Mouse (Mus musculus) kidney, adult 2 months (tissue): ENCODE measurements around the gene Hist1h2ad. TPM values are rescaled to one million over a fixed set of nuclear protein-coding genes. Genes with fewer than 3 reads are reported as not detected.

Source experiments
- DNase-seq: peaks from one replicate; pipeline ENCODE4 v3.0.0; 2021
- H3K27ac ChIP-seq: fragments of 200-500 bp; 2 replicates; pipeline ENCODE4 v1.5.1; 2012; ENCODE audit warnings: low read depth, low read length, control low read depth, inconsistent platforms; ENCODE audit not compliant: insufficient read depth
- H3K27me3 ChIP-seq: fragments of 200-500 bp; replicated peaks from 2 replicates; pipeline ENCODE4 v1.6.1; 2012; ENCODE audit warnings: mild to moderate bottlenecking, moderate library complexity, low read length, inconsistent platforms; ENCODE audit not compliant: control insufficient read depth, insufficient read depth
- H3K36me3 ChIP-seq: fragments of 200-500 bp; 2 replicates; pipeline ENCODE4 v1.6.1; 2012; ENCODE audit warnings: mild to moderate bottlenecking, moderate library complexity, low read length, inconsistent platforms; ENCODE audit not compliant: control insufficient read depth, insufficient read depth
- H3K4me1 ChIP-seq: fragments of 200-500 bp; 2 replicates; pipeline ENCODE4 v1.6.1; 2011; ENCODE audit warnings: low read length; ENCODE audit not compliant: control insufficient read depth, insufficient read depth
- H3K4me3 ChIP-seq: fragments of 200-500 bp; 2 replicates; pipeline ENCODE4 v1.5.1; 2011; ENCODE audit warnings: mild to moderate bottlenecking, low read depth, low read length, control low read depth; ENCODE audit not compliant: insufficient read depth
- CTCF ChIP-seq: fragments of 200-500 bp; conservative IDR thresholded peaks from 2 replicates; pipeline ENCODE4 v1.5.1; 2011; ENCODE audit warnings: low read depth, mild to moderate bottlenecking, control low read depth, low read length, moderate library complexity, mixed read lengths; ENCODE audit not compliant: insufficient read depth, insufficient read length
- POLR2A ChIP-seq: fragments of 200-500 bp; IDR thresholded peaks from one replicate; pipeline ENCODE4 v1.6.1; 2011; ENCODE audit warnings: low read depth, low read length, control low read depth
- WGBS: fragments of 180-500 bp; shearing (Covaris S2); methylation state at CpG from one replicate; pipeline ENCODE4 v1.1.7; 2018; 5-methylcytosine and 5-hydroxymethylcytosine counted together
- polyA plus RNA-seq: library from polyadenylated mRNA; depleted of rRNA; stranded (reverse); fragments of >200 nt; gene quantifications from 2 replicates; pipeline ENCODE4 v1.2.3, GENCODE M21; 2012

The Hist1h2ad gene
- polyA plus RNA-seq, 1 experiment: not detected

DNA sequence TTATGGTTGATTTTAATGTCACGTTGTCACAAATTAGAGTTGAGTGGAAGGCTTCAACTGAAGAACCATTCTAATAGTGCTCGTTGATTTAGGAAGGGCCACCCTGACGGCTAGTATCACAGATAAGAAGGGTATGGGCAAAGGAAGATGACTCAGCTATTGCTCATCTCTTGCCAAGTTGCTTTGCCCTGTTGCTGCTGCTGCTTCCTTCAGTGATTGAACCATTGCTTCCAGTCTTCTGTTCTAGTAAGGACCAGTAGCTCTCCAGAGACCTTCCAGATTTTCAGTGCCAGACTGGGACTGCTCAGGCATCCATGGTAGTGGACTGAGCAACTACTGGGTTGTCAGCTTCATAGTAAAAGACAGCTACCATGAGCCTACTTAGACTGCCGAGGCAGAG is 35.0 kb downstream of the Hist1h2ad start:
- no peak for DNase-seq
- TF ChIP-seq CTCF: no peak
- no peak for TF ChIP-seq POLR2A
- 80% methylated on average over 4 of the region's 4 CpGs for WGBS
- Histone ChIP-seq H3K4me3 (no peak overlapping the region), H3K27me3 (no peaks in the 10 kb centered on the region), H3K36me3 (no peaks in the 10 kb centered on the region), H3K4me1 (no peaks in the 10 kb centered on the region), H3K27ac (no peak overlapping the region)

DNA sequence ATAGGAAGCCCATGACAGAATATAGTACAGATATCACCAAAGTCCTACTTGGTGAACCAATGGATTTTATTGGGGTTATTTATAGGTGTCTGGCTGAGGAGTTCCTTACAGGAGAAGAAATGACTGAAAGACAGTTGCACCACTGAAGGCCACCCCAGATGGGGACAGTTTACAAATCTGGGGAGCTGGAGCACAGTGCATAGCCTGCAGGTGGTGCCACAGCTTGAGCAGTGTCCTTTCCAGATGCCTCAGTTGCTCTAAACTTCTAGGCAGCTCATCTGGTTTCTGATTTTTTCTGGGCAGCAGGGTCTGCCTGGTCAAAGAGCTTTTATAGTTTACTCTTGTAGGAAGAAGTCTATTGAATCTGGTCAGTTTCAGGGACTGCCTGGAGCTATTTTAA is 35.7 kb downstream of the Hist1h2ad start:
- DNase-seq: no peak
- H3K27me3 ChIP-seq: no peaks in the 10 kb centered on the region
- no peaks in the 10 kb centered on the region for H3K36me3 ChIP-seq
- no peaks in the 10 kb centered on the region for H3K4me1 ChIP-seq
- TF ChIP-seq CTCF (no peak), POLR2A (no peak)
- H3K4me3 ChIP-seq: no peak overlapping the region
- H3K27ac ChIP-seq: no peak overlapping the region

DNA sequence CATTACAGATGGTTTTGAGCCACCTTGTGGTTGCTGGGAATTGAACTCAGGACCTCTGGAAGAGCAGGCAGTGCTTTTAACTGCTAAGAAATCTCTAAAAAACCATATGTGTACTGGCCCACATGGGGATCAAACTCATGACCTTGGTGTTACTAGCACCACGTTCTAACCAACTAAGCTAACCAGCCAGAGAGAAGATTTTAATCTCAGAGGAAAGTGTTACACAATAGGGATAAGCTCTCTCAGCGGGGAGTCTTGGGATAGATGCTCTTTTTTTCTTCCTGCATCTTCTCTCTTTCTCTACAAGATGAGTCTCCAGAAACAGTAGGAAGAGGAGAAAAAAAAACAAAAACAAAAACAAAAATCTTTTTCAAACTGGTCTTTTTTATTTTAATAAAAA is 36.2 kb downstream of the Hist1h2ad start:
- no peak for TF ChIP-seq POLR2A
- no peak for TF ChIP-seq CTCF
- no peaks in the 10 kb centered on the region for H3K27me3 ChIP-seq
- DNase-seq: no peak
- WGBS: 74% methylated on average over 2 of the region's 2 CpGs
- H3K4me1 ChIP-seq: no peaks in the 10 kb centered on the region
- no peaks in the 10 kb centered on the region for H3K36me3 ChIP-seq
- H3K27ac ChIP-seq: no peak overlapping the region
- H3K4me3 ChIP-seq: no peak overlapping the region

DNA sequence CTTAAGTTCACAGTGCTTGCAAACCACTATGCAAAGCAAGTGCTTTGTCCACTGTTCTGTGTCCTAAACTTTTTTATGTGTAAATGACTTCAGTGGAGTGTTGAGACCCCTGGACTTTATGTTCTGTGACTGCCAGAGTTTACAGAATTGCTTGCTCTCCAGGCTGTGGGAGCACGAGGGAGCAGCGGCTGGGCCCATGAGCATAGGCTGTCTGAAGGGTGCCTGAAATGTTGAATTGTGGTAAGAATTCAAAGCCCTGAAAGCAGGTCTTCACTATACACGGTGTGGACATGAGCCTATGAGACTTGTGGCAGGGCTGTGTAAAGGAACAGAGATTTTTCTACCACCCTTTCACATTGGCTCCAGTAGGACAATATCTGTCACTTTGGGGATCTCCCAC is 37.5 kb downstream of the Hist1h2ad start:
- DNase-seq: no peak
- H3K27ac ChIP-seq: no peak overlapping the region
- H3K36me3 ChIP-seq: no peaks in the 10 kb centered on the region
- H3K27me3 ChIP-seq: no peaks in the 10 kb centered on the region
- H3K4me3 ChIP-seq: no peak overlapping the region
- no peaks in the 10 kb centered on the region for H3K4me1 ChIP-seq
- TF ChIP-seq POLR2A (no peak), CTCF (no peak)
- WGBS: 54% methylated on average over 3 of the region's 3 CpGs

DNA sequence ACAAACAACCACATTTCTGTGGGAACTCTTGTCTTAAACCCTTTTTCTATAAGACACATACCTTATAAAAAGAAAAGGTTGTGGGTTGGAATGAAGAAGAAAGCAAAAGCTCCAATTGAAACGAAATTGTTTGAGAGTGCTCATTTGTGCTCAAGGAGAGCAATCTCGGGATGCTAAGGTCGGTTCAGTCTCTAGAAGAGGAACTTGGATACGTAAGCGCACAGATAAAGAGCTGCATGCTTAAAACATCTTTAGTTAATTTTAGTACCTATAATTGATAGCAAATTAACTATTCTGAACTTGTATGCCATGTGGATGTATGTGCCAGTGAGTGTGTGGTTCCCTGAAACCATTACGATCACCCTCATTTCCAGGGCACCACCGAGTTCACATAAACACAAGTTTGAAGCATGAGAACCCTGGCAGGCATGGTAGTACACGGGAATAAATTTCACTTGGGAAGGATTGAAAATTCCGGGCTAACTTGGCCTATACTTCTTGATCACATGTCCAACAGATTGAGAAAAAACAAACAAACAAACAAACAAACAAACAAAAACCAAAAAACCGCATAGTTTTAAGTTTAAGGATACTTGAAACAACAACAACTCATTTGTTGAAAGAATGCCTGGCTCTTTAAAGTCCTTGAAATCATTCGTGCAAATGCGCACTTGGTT is 46.0 kb downstream of the Hist1h2ad start:
- Histone ChIP-seq H3K4me3 (peak overlapping the region; percentile 57), H3K36me3 (no peaks in the 10 kb centered on the region), H3K27me3 (no peaks in the 10 kb centered on the region), H3K4me1 (peaks cover 2% of the 10 kb centered on the region; the same call in 1 of the 2 replicates), H3K27ac (no peak overlapping the region; the same call in 1 of the 2 replicates)
- no peak for DNase-seq
- TF ChIP-seq CTCF (no peak), POLR2A (no peak)
- WGBS: 46% methylated on average over 12 of the region's 12 CpGs

DNA sequence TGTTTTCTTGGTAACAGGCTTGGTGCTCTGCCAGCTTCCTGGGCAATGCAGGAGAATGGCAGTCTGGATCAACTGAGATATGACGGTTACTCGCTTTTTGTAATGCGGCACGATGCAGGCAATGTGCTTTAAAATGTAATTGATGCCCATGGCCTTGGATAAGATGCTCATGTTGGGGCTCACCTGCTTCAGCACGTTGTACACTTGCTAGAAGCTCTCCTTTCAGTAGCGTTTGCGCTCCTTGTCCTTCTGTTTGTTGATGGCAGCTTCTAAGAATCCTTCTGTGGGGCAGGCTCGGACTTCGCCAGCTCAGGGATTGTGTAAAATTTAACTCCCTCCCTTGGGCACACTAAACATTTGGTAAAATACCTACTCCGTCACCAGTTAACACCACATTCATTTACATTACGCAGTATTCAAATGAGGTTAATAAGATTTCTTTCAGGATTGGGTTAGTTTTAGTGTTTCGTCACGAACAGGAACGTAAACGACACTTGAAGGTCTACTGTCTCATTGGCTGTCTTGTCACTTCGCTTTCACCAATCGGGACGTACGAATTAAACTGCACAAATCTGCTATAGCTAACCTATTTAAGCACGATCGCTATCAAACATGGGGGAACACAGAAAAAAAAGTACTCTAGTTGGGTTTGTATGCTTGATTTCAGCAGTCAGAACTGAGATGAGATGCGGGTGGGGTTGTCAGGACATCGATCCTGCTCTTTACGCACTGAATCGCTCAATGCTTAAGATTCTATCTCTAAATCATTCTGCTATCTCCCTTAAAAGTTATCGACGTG is 46.8 kb downstream of the Hist1h2ad start, which contains the start of gene Hist1h2be:
Hist1h2be (minus strand) TSS at position 392 of the 799 bp plus-strand sequence.
- DNase-seq: peak; percentile 91
- WGBS: under 1% methylated on average over 27 of the region's 27 CpGs
- Histone ChIP-seq H3K36me3 (no peaks in the 10 kb centered on the region), H3K27me3 (no peaks in the 10 kb centered on the region), H3K4me1 (peaks cover 2% of the 10 kb centered on the region; the same call in 1 of the 2 replicates), H3K27ac (peak within 1 kb of the TSS; percentile 91), H3K4me3 (peak within 1 kb of the TSS; percentile 69)
- TF ChIP-seq POLR2A: no peak
- TF ChIP-seq CTCF: no peak

DNA sequence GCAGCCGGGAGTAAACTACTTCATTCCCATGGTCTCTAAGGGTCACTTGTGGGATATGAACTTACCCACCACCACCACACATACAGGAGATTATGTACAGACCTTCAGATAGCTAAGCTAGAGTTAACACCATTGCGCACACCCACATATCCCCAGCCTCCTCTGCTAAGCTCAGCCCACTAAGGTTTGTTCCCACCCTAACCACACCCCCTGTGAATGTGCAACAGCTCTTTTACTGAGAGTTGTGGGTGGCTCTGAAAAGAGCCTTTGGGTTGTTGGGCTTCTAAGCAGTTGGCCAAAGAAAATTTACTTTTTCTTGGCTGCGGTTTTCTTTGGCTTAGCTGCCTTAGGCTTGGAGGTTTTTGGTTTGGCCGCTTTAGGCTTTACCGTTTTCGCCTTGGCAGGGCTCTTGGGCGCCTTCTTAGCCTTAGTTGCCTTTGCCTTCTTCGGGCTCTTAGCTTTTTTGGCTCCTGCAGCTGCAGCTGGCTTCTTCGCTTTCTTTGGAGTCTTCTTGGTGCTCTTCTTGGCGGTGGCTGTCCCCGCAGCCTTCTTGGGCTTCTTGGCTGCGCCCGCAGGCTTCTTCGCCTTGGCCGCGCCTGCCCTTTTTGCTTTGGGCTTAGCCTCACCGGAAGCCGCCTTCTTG is 47.5 kb downstream of the Hist1h2ad start:
- H3K27me3 ChIP-seq: no peaks in the 10 kb centered on the region
- TF ChIP-seq POLR2A (peak; percentile 26), CTCF (no peak)
- DNase-seq: peak; percentile 87
- H3K4me3 ChIP-seq: peak overlapping the region; percentile 69
- peaks cover 2% of the 10 kb centered on the region; the same call in 1 of the 2 replicates for H3K4me1 ChIP-seq
- WGBS: under 1% methylated on average over 18 of the region's 18 CpGs
- no peaks in the 10 kb centered on the region for H3K36me3 ChIP-seq
- peak overlapping the region; percentile 86 for H3K27ac ChIP-seq
